8 mouse cellular contexts compared by ENCODE assay signal in genomic region chr12:112928401-112929241, GRCm38 (mm10). TPM values are rescaled to one million over a fixed set of nuclear protein-coding genes. Genes with fewer than 3 reads are reported as not detected.
DNase-seq lines count a peak whose midpoint lies in the region; ATAC-seq lines count a peak whose summit lies in the region.

No protein-coding gene starts in this region.

- WGBS in midbrain, embryonic 11.5 days = 2% methylated on average over 112 of the region's 124 CpGs
- WGBS in stomach, embryonic 15.5 days = 3% methylated on average over 113 of the region's 124 CpGs

- peak overlapping the region; percentile 35; the same call in 1 of the 2 replicates for H3K27ac ChIP-seq in midbrain, embryonic 11.5 days (ENCODE audit: low read depth, low read length)
- peak overlapping the region; percentile 57; the same call in 1 of the 2 replicates for H3K27ac ChIP-seq in stomach, embryonic 15.5 days

- intact Hi-C loops in heart, postnatal 36 days (cut with DNase I) = loop anchor here (1.0 kb wide), 1 partner anchor 54 kb away; no protein-coding TSS in a partner anchor
- intact Hi-C loops in left cerebral cortex, postnatal 14 days (cut with DNase I) = loop anchor here (2.0 kb wide), 1 partner anchor 54 kb away; no protein-coding TSS in a partner anchor

- peaks cover 13% of the 10 kb centered on the region for H3K4me1 ChIP-seq in midbrain, embryonic 11.5 days (ENCODE audit: control insufficient read depth, insufficient read depth, low read length)
- H3K4me1 ChIP-seq in stomach, embryonic 15.5 days = peaks cover 11% of the 10 kb centered on the region

- H3K9me3 ChIP-seq in midbrain, embryonic 11.5 days (ENCODE audit: control insufficient read depth, low read length) = no peaks in the 10 kb centered on the region
- no peaks in the 10 kb centered on the region for H3K9me3 ChIP-seq in stomach, embryonic 15.5 days

- peak overlapping the region; percentile 77 for H3K4me2 ChIP-seq in midbrain, embryonic 11.5 days
- H3K4me2 ChIP-seq in stomach, embryonic 15.5 days = peak overlapping the region; percentile 92

- peak overlapping the region; percentile 63 for H3K9ac ChIP-seq in midbrain, embryonic 11.5 days (ENCODE audit: low read length)
- peak overlapping the region; percentile 17; the same call in 1 of the 2 replicates for H3K9ac ChIP-seq in stomach, embryonic 15.5 days

- H3K27me3 ChIP-seq in midbrain, embryonic 11.5 days (ENCODE audit: control insufficient read depth, insufficient read depth, low read length) = peaks cover 43% of the 10 kb centered on the region
- H3K27me3 ChIP-seq in stomach, embryonic 15.5 days (replicated peaks) = peaks cover 60% of the 10 kb centered on the region

- no peaks in the 10 kb centered on the region for H3K36me3 ChIP-seq in midbrain, embryonic 11.5 days (ENCODE audit: control insufficient read depth, insufficient read depth, low read length)
- H3K36me3 ChIP-seq in stomach, embryonic 15.5 days = no peaks in the 10 kb centered on the region

- ATAC-seq in midbrain, embryonic 11.5 days (ENCODE audit: low FRiP score) = peak; percentile 43
- ATAC-seq in stomach, embryonic 15.5 days (ENCODE audit: insufficient read depth, low FRiP score, low read depth) = peak; percentile 42; the same call in 1 of the 2 replicates

- peak overlapping the region; percentile 56 for H3K4me3 ChIP-seq in midbrain, embryonic 11.5 days (ENCODE audit: low read depth, low read length)
- H3K4me3 ChIP-seq in stomach, embryonic 15.5 days (replicated peaks) = peak overlapping the region; percentile 58

- DNase-seq in ovary, postnatal 36 days (ENCODE audit: low spot score) = peak; percentile 33
- no peak for DNase-seq in ovary, postnatal 10 days (ENCODE audit: low spot score)
- DNase-seq in embryo, embryonic 9.5 days (ENCODE audit: extremely low spot score) = peak; percentile 41
- peak; percentile 29 to 35 for DNase-seq in heart, postnatal 36 days
- DNase-seq in left cerebral cortex, postnatal 14 days (ENCODE audit: low spot score in 2 of 2) = peak; percentile 71 to 80
- DNase-seq in midbrain, embryonic 11.5 days (ENCODE audit: low spot score, missing footprints) = peak; percentile 92
- DNase-seq in gastrocnemius, adult 18-20 months (ENCODE audit: low spot score) = no peak

RNA-seq across cellular contexts. Expression of gene Jag2, which starts 1.0 kb away (rescaled TPM):
- total RNA-seq in heart, postnatal 36 days (2021) = 10 to 100 TPM; 24.4 to 28.4 TPM
- 10 to 100 TPM; 60.2 to 61.2 TPM for total RNA-seq in left cerebral cortex, postnatal 14 days (2021)
- 3.0 and 3.2 TPM in 2 replicates for polyA plus RNA-seq in midbrain, embryonic 11.5 days (2014; fragmentation: Nextera tagmentation; extraction: Ambion mirVana)
- 6.0 and 7.0 TPM in 2 replicates for polyA plus RNA-seq in stomach, embryonic 15.5 days (2015; fragmentation: Nextera tagmentation; extraction: Ambion mirVana)
- 10 to 100 TPM; 22.1 to 24.0 TPM for total RNA-seq in gastrocnemius, adult 18-20 months (2021)

RNA-seq across cellular contexts. Expression of gene Nudt14, which starts 13.3 kb away (rescaled TPM):
- 10 to 100 TPM in 1 of 2 experiments, 1 to 10 TPM in 1; 5.6 to 10.6 TPM for total RNA-seq in heart, postnatal 36 days (2021)
- 10 to 100 TPM in 1 of 2 experiments, 1 to 10 TPM in 1; 9.5 to 11.0 TPM for total RNA-seq in left cerebral cortex, postnatal 14 days (2021)
- 54.0 and 61.7 TPM in 2 replicates for polyA plus RNA-seq in midbrain, embryonic 11.5 days (2014; fragmentation: Nextera tagmentation; extraction: Ambion mirVana)
- polyA plus RNA-seq in stomach, embryonic 15.5 days (2015; fragmentation: Nextera tagmentation; extraction: Ambion mirVana) = 88.1 and 95.0 TPM in 2 replicates
- 1 to 10 TPM; 6.5 to 7.6 TPM for total RNA-seq in gastrocnemius, adult 18-20 months (2021)

RNA-seq across cellular contexts. Expression of gene Btbd6, which starts 47.7 kb away (rescaled TPM):
- total RNA-seq in heart, postnatal 36 days (2021) = 10 to 100 TPM; 24.3 to 24.7 TPM
- total RNA-seq in left cerebral cortex, postnatal 14 days (2021) = 10 to 100 TPM; 54.4 to 55.9 TPM
- polyA plus RNA-seq in midbrain, embryonic 11.5 days (2014; fragmentation: Nextera tagmentation; extraction: Ambion mirVana) = 17.5 and 19.2 TPM in 2 replicates
- 21.9 and 22.2 TPM in 2 replicates for polyA plus RNA-seq in stomach, embryonic 15.5 days (2015; fragmentation: Nextera tagmentation; extraction: Ambion mirVana)
- 10 to 100 TPM; 19.6 to 20.4 TPM for total RNA-seq in gastrocnemius, adult 18-20 months (2021)

Comparison
In these comparisons a context has a peak if more than half of its experiments do, and no peak if none do; other contexts are left out.
1. DNase-seq: peak in ovary, postnatal 36 days (single experiment), embryo, embryonic 9.5 days (single experiment), heart, postnatal 36 days (2 of 2), left cerebral cortex, postnatal 14 days (2 of 2) and midbrain, embryonic 11.5 days (single experiment); none in ovary, postnatal 10 days (single experiment) and gastrocnemius, adult 18-20 months (single experiment).